Mouse (Mus musculus): Measurements from ENCODE around the gene Ppp2r2c.

GRCm38 (mm10) chr5:36897999-36898398 is 29.7 kb downstream of the Ppp2r2c start:
- TF ChIP-seq CTCF (IDR thresholded peaks at IDR 0.05; ENCODE audit: borderline replicate concordance, insufficient read depth, low read depth, low read length) (no peak), POLR2A (IDR thresholded peaks at IDR 0.05; ENCODE audit: borderline replicate concordance, insufficient read depth, low read length) (no peak)
